Mouse (Mus musculus): ENCODE data around the gene Mif4gd. TPM values are rescaled to one million over a fixed set of nuclear protein-coding genes. Genes with fewer than 3 reads are reported as not detected.

The Mif4gd gene
- total and polyA plus RNA-seq, 3 experiments: 143 to 177 (median 174) TPM

DNA sequence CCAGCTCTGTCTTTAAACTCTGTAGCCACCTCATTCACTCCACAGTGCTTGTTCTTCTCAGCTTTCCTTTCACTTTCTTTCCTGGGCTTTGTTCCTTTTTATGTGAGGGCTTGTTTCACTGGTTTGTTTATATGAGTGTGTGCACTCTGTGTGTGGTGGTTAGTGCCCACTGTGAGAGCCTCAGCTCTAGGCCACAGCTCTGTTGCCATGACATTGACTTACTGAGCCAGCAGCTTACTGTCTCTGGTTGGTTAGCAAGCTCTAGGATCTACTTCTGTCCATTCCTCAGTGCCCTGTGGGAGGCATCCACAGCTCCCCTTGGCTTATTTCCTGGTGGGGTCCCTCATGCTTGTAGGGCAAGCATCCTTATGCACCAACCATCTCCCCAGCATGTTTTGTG lies 33.7 kb downstream of the Mif4gd start:
- no peak for TF ChIP-seq GABPA (IDR thresholded peaks at IDR 0.05; ENCODE audit: insufficient replicate concordance, low read depth, low read length)
- no peak for TF ChIP-seq PAX5 (IDR thresholded peaks at IDR 0.05; ENCODE audit: low read length)
- no peak for TF ChIP-seq SMC3 (IDR thresholded peaks at IDR 0.05; ENCODE audit: low read depth, low read length)
- TF ChIP-seq KAT2A (IDR thresholded peaks at IDR 0.05; ENCODE audit: insufficient replicate concordance, low read length): no peak
- TF ChIP-seq POLR2AphosphoS2 (IDR thresholded peaks at IDR 0.05; ENCODE audit: low read depth, low read length): no peak
- TF ChIP-seq POLR2A (IDR thresholded peaks at IDR 0.05; ENCODE audit: low read depth, low read length): no peak
- TF ChIP-seq RCOR1 (conservative IDR thresholded peaks at IDR 0.05; ENCODE audit: low read depth, low read length): no peak
- TF ChIP-seq RAD21 (IDR thresholded peaks at IDR 0.05; ENCODE audit: low read depth, low read length): no peak
- TF ChIP-seq ZMIZ1 (IDR thresholded peaks at IDR 0.05; ENCODE audit: low read depth, low read length): no peak
- no peak for TF ChIP-seq MYC (IDR thresholded peaks at IDR 0.05; ENCODE audit: low read depth, low read length)
- DNase-seq (ENCODE audit: extremely low read depth): no peak
- dilution Hi-C loops (cut with MboI; ENCODE audit: extremely low pct_ligation_motif_present, extremely low pct_unique_long_range_greater_than_20kb, low sequenced_read_pairs): no loop called here
- H3K9ac ChIP-seq (ENCODE audit: insufficient read depth, low read depth): no peak overlapping the region
- no peak overlapping the region for H3K4me3 ChIP-seq (replicated peaks in 1 of 3; ENCODE audit: low read depth in 2 of 3, low read length in 2 of 3, poor library complexity in 1 of 3)
- in situ Hi-C loops (cut with MboI; ENCODE audit: low pct_ligation_motif_present, low pct_unique_long_range_greater_than_20kb, low sequenced_read_pairs): no loop called here
- H3K27ac ChIP-seq (ENCODE audit: insufficient read depth, low read depth): peak overlapping the region; percentile 47; the same call in 1 of the 2 replicates
- H3K4me2 ChIP-seq (ENCODE audit: insufficient read depth, low read depth, poor library complexity, severe bottlenecking): no peak overlapping the region
- H3K27me3 ChIP-seq (replicated peaks): no peaks in the 10 kb centered on the region
- H3K4me1 ChIP-seq (ENCODE audit: control insufficient read depth in 1 of 2, insufficient read depth in 2 of 2): peaks cover 19 to 55% of the 10 kb centered on the region in 2 experiments
- H3K79me2 ChIP-seq (replicated peaks; ENCODE audit: control insufficient read depth, extremely low read depth, insufficient read depth, poor library complexity, severe bottlenecking): peaks cover 3% of the 10 kb centered on the region
- H3K9me3 ChIP-seq (replicated peaks; ENCODE audit: low read length): peaks cover 3% of the 10 kb centered on the region
- peaks cover 63 to 72% of the 10 kb centered on the region in 2 experiments for H3K36me3 ChIP-seq (replicated peaks in 1 of 2; ENCODE audit: control insufficient read depth in 1 of 2, insufficient read depth in 1 of 2, low read length in 1 of 2)

- H3K9ac ChIP-seq (ENCODE audit: insufficient read depth, low read depth): peak overlapping the region; percentile 66
- peak overlapping the region; percentile 93 for H3K4me2 ChIP-seq (ENCODE audit: insufficient read depth, low read depth, poor library complexity, severe bottlenecking)
- peaks cover 36 to 43% of the 10 kb centered on the region in 2 experiments for H3K36me3 ChIP-seq (replicated peaks in 1 of 2; ENCODE audit: control insufficient read depth in 1 of 2, insufficient read depth in 1 of 2, low read length in 1 of 2)
- H3K79me2 ChIP-seq (replicated peaks; ENCODE audit: control insufficient read depth, extremely low read depth, insufficient read depth, poor library complexity, severe bottlenecking): peaks cover 51% of the 10 kb centered on the region
- TF ChIP-seq MAFK (IDR thresholded peaks at IDR 0.05; ENCODE audit: insufficient replicate concordance, low read length) (no peak), ZMIZ1 (IDR thresholded peaks at IDR 0.05; ENCODE audit: low read depth, low read length) (no peak), POLR2AphosphoS2 (IDR thresholded peaks at IDR 0.05; ENCODE audit: low read depth, low read length) (no peak), TBP (conservative IDR thresholded peaks at IDR 0.05; ENCODE audit: low read depth, low read length) (no peak), IRF4 (IDR thresholded peaks at IDR 0.05; ENCODE audit: low read depth, low read length) (no peak), UBTF (IDR thresholded peaks at IDR 0.05; ENCODE audit: low read depth, low read length) (no peak), ZC3H11A (IDR thresholded peaks at IDR 0.05; ENCODE audit: low read depth, low read length) (no peak), PAX5 (IDR thresholded peaks at IDR 0.05; ENCODE audit: low read length) (no peak), MEF2A (IDR thresholded peaks at IDR 0.05; ENCODE audit: borderline replicate concordance, low read depth, low read length) (no peak), ZNF384 (IDR thresholded peaks at IDR 0.05; ENCODE audit: low read depth, low read length) (no peak), JUND (conservative IDR thresholded peaks at IDR 0.05; ENCODE audit: low read depth, low read length) (no peak), E2F4 (IDR thresholded peaks at IDR 0.05; ENCODE audit: insufficient replicate concordance, low read depth, low read length) (no peak), JUN (IDR thresholded peaks at IDR 0.05; ENCODE audit: insufficient read depth, low read depth, low read length) (no peak), ETS1 (conservative IDR thresholded peaks at IDR 0.05; ENCODE audit: low read depth, low read length) (no peak), ELF1 (IDR thresholded peaks at IDR 0.05; ENCODE audit: low read depth, low read length) (no peak), NRF1 (IDR thresholded peaks at IDR 0.05; ENCODE audit: low read depth, low read length) (no peak), TCF12 (IDR thresholded peaks at IDR 0.05; ENCODE audit: low read depth, low read length) (no peak)
- H3K27me3 ChIP-seq (replicated peaks): no peaks in the 10 kb centered on the region
- in situ Hi-C loops (cut with MboI; ENCODE audit: low pct_ligation_motif_present, low pct_unique_long_range_greater_than_20kb, low sequenced_read_pairs) (no loop called here), dilution Hi-C loops (cut with MboI; ENCODE audit: extremely low pct_ligation_motif_present, extremely low pct_unique_long_range_greater_than_20kb, low sequenced_read_pairs) (no loop called here)
- peaks cover 0 to 34% of the 10 kb centered on the region in 2 experiments; a peak in 2 of 4 replicates for H3K4me1 ChIP-seq (ENCODE audit: control insufficient read depth in 1 of 2, insufficient read depth in 2 of 2)
- peak overlapping the region; percentile 74 to 91 (median 74) for H3K4me3 ChIP-seq (replicated peaks in 1 of 3; ENCODE audit: low read depth in 2 of 3, low read length in 2 of 3, poor library complexity in 1 of 3)
- no peak for DNase-seq (ENCODE audit: extremely low read depth)
- no peak overlapping the region for H3K27ac ChIP-seq (ENCODE audit: insufficient read depth, low read depth)
- no peaks in the 10 kb centered on the region for H3K9me3 ChIP-seq (replicated peaks; ENCODE audit: low read length)
Measured at GRCm38 (mm10) chr11:115564961-115565360, 47.8 kb downstream of the Mif4gd start.

Data from CH12.LX (cell line).